Comparison of ENCODE assay signal across 24 mouse cellular contexts in genomic region chr9:34592073-34592610, GRCm38 (mm10).
A peak's percentile ranks its signal among the peaks of the same experiment; 100 is the strongest.
DNase-seq lines count a peak whose midpoint lies in the region; ATAC-seq lines count a peak whose summit lies in the region.
"Had no signal": no experiment of that assay in that cellular context is flagged by ENCODE, and none has a peak within 500 bp of the region (broad histone marks: within the 10 kb centered on the region; RNA-seq: fewer than 3 reads in every experiment).

No protein-coding gene starts in this region.

- H3K27me3 ChIP-seq in forebrain, embryonic 13.5 days: no peaks in the 10 kb centered on the region
- H3K27me3 ChIP-seq in forebrain, embryonic 11.5 days (ENCODE audit: control insufficient read depth, insufficient read depth, low read length): no peaks in the 10 kb centered on the region
- H3K27me3 ChIP-seq in neural tube, embryonic 13.5 days: no peaks in the 10 kb centered on the region
- no peaks in the 10 kb centered on the region for H3K27me3 ChIP-seq in midbrain, embryonic 15.5 days (replicated peaks)
- H3K27me3 ChIP-seq: liver, embryonic 15.5 days; lung, embryonic 15.5 days; stomach, embryonic 15.5 days had no signal

- 0 out of 2 replicates have a peak, but pooled peaks have one; percentile 45 for ATAC-seq in forebrain, embryonic 13.5 days
- no peak for ATAC-seq in forebrain, embryonic 11.5 days (replicated peaks; ENCODE audit: low FRiP score)
- ATAC-seq in neural tube, embryonic 13.5 days (ENCODE audit: low read depth): no peak; the same call in 1 of the 2 replicates
- peak; percentile 71 for ATAC-seq in midbrain, embryonic 15.5 days (replicated peaks)

- H3K27ac ChIP-seq in forebrain, embryonic 13.5 days: peak overlapping the region; percentile 41; the same call in 1 of the 2 replicates
- no peak overlapping the region for H3K27ac ChIP-seq in forebrain, embryonic 11.5 days (ENCODE audit: low read depth, low read length)
- H3K27ac ChIP-seq in neural tube, embryonic 13.5 days (replicated peaks): peak overlapping the region; percentile 49
- H3K27ac ChIP-seq in midbrain, embryonic 15.5 days: peak overlapping the region; percentile 4; the same call in 1 of the 2 replicates
- H3K27ac ChIP-seq: limb, embryonic 10.5 days; liver, embryonic 15.5 days; lung, embryonic 15.5 days; stomach, embryonic 15.5 days had no signal

- no peak overlapping the region for H3K9ac ChIP-seq in forebrain, embryonic 13.5 days
- no peak overlapping the region for H3K9ac ChIP-seq in forebrain, embryonic 11.5 days (ENCODE audit: low read length)
- no peak overlapping the region for H3K9ac ChIP-seq in neural tube, embryonic 13.5 days
- no peak overlapping the region for H3K9ac ChIP-seq in midbrain, embryonic 15.5 days
- H3K9ac ChIP-seq: liver, embryonic 15.5 days; lung, embryonic 15.5 days; stomach, embryonic 15.5 days had no signal

- WGBS in forebrain, embryonic 13.5 days: 47% methylated on average over 3 of the region's 3 CpGs
- 53% methylated on average over 3 of the region's 3 CpGs for WGBS in forebrain, embryonic 11.5 days
- WGBS in neural tube, embryonic 13.5 days: 60% methylated on average over 3 of the region's 3 CpGs
- 35% methylated on average over 3 of the region's 3 CpGs for WGBS in midbrain, embryonic 15.5 days

- DNase-seq in forebrain, embryonic 11.5 days (ENCODE audit: low spot score): no peak
- no peak for DNase-seq in neural tube, embryonic 10.5 days (ENCODE audit: extremely low spot score, low spot score)
- DNase-seq in testis, postnatal 14 days (ENCODE audit: low spot score): no peak
- no peak for DNase-seq in urinary bladder, postnatal 4 days (ENCODE audit: low spot score in 2 of 2)
- DNase-seq in layer of hippocampus, adult 9-11 months: no peak
- DNase-seq: adrenal gland, postnatal 14 days; cerebellum, adult 2 months; cerebellum, postnatal 36 days; embryo, embryonic 11 days; gastrocnemius, postnatal 10 days; kidney, adult 11 months; kidney, postnatal 4 days; liver; lung, postnatal 4 days; thymus, adult 2 months; thymus, postnatal 4 days had no signal

- no peaks in the 10 kb centered on the region for H3K9me3 ChIP-seq in forebrain, embryonic 13.5 days (replicated peaks)
- H3K9me3 ChIP-seq in forebrain, embryonic 11.5 days (ENCODE audit: control insufficient read depth, low read length): no peaks in the 10 kb centered on the region
- H3K9me3 ChIP-seq in neural tube, embryonic 13.5 days: no peaks in the 10 kb centered on the region
- H3K9me3 ChIP-seq in midbrain, embryonic 15.5 days: no peaks in the 10 kb centered on the region
- H3K9me3 ChIP-seq: limb, embryonic 10.5 days; liver, embryonic 15.5 days; lung, embryonic 15.5 days; stomach, embryonic 15.5 days had no signal

- H3K36me3 ChIP-seq in forebrain, embryonic 13.5 days (ENCODE audit: poor library complexity, severe bottlenecking): no peaks in the 10 kb centered on the region
- no peaks in the 10 kb centered on the region for H3K36me3 ChIP-seq in forebrain, embryonic 11.5 days (ENCODE audit: control insufficient read depth, insufficient read depth, low read length)
- H3K36me3 ChIP-seq in neural tube, embryonic 13.5 days: no peaks in the 10 kb centered on the region
- no peaks in the 10 kb centered on the region for H3K36me3 ChIP-seq in midbrain, embryonic 15.5 days (replicated peaks)
- H3K36me3 ChIP-seq: limb, embryonic 10.5 days; liver, embryonic 15.5 days; lung, embryonic 15.5 days; stomach, embryonic 15.5 days had no signal

- no peak overlapping the region for H3K4me3 ChIP-seq in forebrain, embryonic 13.5 days
- no peak overlapping the region for H3K4me3 ChIP-seq in forebrain, embryonic 11.5 days (ENCODE audit: low read depth, low read length)
- H3K4me3 ChIP-seq in neural tube, embryonic 13.5 days: no peak overlapping the region
- no peak overlapping the region for H3K4me3 ChIP-seq in midbrain, embryonic 15.5 days
- H3K4me3 ChIP-seq: limb, embryonic 10.5 days; liver, embryonic 15.5 days; lung, embryonic 15.5 days; stomach, embryonic 15.5 days had no signal

- H3K4me2 ChIP-seq in forebrain, embryonic 13.5 days: no peak overlapping the region
- no peak overlapping the region for H3K4me2 ChIP-seq in forebrain, embryonic 11.5 days (ENCODE audit: low read depth, low read length, severe bottlenecking)
- no peak overlapping the region for H3K4me2 ChIP-seq in neural tube, embryonic 13.5 days
- H3K4me2 ChIP-seq in midbrain, embryonic 15.5 days: no peak overlapping the region
- H3K4me2 ChIP-seq: heart, embryonic 11.5 days; liver, embryonic 15.5 days; lung, embryonic 15.5 days; stomach, embryonic 15.5 days had no signal

- peaks cover 12% of the 10 kb centered on the region; the same call in 1 of the 2 replicates for H3K4me1 ChIP-seq in forebrain, embryonic 13.5 days
- 0 out of 2 replicates have a peak, but pooled peaks cover 1% of the 10 kb centered on the region for H3K4me1 ChIP-seq in forebrain, embryonic 11.5 days (replicated peaks; ENCODE audit: control insufficient read depth, insufficient read depth, low read length)
- peaks cover 18% of the 10 kb centered on the region; the same call in 1 of the 2 replicates for H3K4me1 ChIP-seq in neural tube, embryonic 13.5 days (replicated peaks)
- H3K4me1 ChIP-seq in midbrain, embryonic 15.5 days: peaks cover 19% of the 10 kb centered on the region
- H3K4me1 ChIP-seq: limb, embryonic 10.5 days; liver, embryonic 15.5 days; lung, embryonic 15.5 days; stomach, embryonic 15.5 days had no signal

Comparison
In these comparisons a context has a peak if more than half of its experiments do, and no peak if none do; other contexts are left out.
1. ATAC-seq: peak in forebrain, embryonic 13.5 days (single experiment) and midbrain, embryonic 15.5 days (single experiment); none in forebrain, embryonic 11.5 days (single experiment) and neural tube, embryonic 13.5 days (single experiment).